Mouse (Mus musculus) cerebellum, postnatal 10 days (tissue): ENCODE measurements around the gene Nhsl1.
"Not testable (repeated sequence)": the region's sequence is repeated elsewhere in the genome, so short reads cannot be mapped to it uniquely, and the experiment has no call there.

Experiments used
- DNase-seq, 2 experiments: peaks; one replicate each; pipeline ENCODE4 v3.0.0; 2021; ENCODE audit warnings: mixed read lengths in 2 of 2

The Nhsl1 gene

DNA sequence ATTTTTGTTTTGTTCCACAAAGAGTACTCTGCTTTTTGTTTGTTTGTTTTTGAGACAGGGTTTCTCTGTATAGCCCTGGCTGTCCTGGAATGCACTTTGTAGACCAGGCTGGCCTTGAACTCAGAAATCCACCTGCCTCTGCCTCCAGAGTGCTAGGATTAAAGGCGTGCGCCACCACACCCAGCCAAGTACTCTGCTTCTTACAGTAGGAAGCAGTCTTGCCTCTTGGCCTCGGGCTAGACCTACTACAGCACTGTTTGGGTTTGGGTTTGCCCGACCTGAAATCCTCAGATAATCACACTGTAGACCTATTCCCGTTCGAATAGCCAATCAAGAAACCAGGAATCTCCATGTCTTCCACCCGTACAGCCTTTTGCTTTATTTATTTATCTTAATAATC lies 130.1 kb downstream of the Nhsl1 start:
- DNase-seq = not testable (repeated sequence)

- peak; percentile 92 for DNase-seq
Measured at GRCm38 (mm10) chr10:18453380-18453779, 134.6 kb downstream of the Nhsl1 start.

DNA sequence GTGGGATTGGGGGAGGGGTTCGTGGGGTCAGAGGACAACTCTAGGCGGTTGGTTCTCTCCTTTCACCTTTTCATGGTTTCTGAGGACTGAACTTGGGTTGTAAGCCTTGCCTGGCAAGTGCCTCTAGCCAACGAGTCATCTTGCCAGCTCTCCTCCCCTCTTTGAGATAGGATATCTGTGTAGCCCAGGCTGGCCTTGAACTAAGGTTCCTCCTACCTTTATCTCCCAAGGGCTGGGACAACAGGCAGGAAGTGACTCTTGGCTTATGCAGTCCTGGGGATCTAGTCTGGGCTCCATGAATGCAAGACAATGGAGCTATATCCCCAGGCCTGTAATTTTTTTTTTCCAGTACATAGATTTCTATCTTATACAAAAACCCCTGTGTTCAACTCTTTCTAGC lies 135.4 kb downstream of the Nhsl1 start:
- DNase-seq = no peak

- DNase-seq = peak; percentile 63 to 67
Measured at GRCm38 (mm10) chr10:18455301-18455920, 136.6 kb downstream of the Nhsl1 start.

- no peak for DNase-seq
Measured at GRCm38 (mm10) chr10:18457808-18458475, 139.2 kb downstream of the Nhsl1 start.

DNA sequence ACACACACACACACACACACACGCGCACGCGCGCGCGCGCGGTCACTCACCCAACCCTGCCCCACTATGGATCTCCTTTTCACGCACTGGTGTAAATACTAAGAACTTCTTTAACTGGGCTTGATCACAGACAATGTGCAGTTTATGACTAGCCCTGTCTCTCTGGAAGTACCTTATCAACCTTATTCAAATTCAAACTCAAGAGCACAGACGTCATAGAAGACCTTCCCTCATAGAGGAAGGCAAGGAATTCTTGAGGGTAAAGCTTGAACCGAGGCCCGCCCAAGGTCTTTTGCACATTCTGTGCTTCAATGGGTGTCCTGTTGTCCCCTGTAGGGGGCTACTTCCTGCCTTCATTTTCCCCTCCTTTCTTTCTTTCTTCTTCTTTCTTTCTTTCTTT lies 142.6 kb downstream of the Nhsl1 start:
- DNase-seq = no peak

- peak; percentile 42 to 55 for DNase-seq
Measured at GRCm38 (mm10) chr10:18463071-18463841, 144.5 kb downstream of the Nhsl1 start.

DNA sequence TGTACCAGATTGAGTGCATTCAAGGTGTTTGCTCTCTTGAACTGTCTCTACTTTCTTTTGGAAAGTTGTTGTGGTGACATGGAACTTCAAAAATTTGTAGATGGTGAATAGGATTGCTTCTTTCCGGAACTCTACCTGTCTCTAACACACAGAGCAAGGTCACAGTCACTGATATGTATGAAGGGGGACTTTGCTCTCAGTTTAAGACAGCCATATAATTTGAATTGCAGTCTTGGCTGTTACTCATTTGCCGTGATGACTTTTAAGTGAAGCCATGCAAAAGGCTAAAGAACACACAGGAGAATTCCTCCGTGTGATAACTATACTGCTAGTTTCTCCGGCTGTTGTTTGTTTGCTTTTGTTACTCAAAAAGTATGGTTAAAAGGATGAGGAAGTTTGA lies 149.6 kb downstream of the Nhsl1 start:
- DNase-seq = no peak

- DNase-seq = peak; percentile 30 to 36
Measured at GRCm38 (mm10) chr10:18469279-18470135, 150.7 kb downstream of the Nhsl1 start.

DNA sequence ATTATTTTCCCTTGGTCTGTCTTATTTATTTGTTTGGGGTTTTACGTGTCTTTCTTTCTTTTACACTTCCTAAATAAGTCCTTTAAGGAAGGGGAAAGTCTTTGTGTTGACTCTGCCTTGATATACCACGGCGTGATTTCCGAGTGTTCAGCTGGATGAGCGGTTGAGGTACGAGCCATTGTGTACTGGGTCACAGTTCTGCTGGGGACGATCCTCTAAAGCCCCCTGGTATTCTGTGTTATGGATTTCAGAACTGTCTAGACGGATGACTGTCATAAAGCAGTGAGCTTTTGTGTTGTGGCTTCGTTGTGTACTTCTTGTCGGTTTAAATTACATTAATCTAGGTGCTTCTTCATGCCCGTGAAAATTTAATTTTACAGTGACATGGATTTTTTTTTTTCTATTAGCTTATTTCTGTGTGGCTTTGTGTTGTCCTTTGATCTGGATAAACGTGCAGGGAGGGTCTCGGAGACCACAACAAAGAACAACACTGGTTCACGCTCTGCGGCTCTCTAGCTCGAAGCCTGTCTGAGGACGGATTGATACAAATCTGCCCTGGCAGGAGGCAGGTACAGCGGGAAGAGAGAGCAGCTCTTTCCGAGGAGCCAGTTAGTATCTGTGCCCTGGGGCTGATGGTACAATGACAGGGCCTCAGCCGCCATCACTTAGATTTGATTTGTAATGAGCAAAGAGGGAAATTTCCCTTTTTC lies 151.7 kb downstream of the Nhsl1 start:
- DNase-seq = peak; percentile 42 to 47

DNA sequence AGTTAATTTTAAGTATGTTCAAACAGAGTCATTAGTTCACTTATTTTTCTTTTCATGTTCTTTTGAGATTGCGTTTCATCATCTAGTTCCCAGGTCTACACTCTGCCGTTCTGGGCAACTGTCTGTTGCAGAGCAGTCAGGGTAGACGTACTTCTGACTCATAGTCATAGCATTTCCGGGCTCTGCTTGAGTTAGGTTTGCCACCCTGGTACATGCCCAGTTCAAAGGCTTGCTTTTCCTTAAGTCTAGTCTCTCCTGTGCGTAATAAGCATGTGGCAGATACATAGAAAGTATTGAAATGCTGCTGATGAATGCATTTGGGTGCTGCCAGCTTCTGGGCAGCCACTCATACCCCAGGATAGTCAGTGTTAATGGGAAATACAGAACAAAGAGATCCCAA lies 152.9 kb downstream of the Nhsl1 start:
- DNase-seq = no peak

- peak; percentile 45 to 70 for DNase-seq
Measured at GRCm38 (mm10) chr10:18475126-18475525, 156.3 kb downstream of the Nhsl1 start.

GRCm38 (mm10) chr10:18478294-18478693 lies 159.5 kb downstream of the Nhsl1 start:
- no peak for DNase-seq

DNA sequence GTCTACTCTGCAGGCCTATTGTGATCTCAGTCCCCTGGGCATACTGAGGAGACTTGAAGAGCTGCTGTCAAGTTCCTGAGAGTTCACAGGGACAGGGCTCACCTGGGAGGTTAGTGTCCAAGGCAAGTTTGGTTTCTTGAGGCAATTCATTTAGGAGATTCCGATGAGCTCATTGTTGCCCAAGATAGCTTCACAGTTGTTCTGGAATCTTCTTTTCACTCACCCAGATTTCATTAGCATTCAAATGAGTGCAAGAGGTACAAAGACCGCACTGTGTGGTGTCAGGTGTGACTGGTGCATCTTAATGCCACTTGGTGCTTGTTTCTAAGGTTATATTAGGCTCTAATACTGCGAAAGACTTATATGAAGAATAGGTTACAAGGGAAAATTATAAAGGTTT lies 160.5 kb downstream of the Nhsl1 start:
- DNase-seq = no peak

GRCm38 (mm10) chr10:18480836-18481235 lies 162.1 kb downstream of the Nhsl1 start:
- DNase-seq = no peak

- DNase-seq = peak; percentile 82 to 87
Measured at GRCm38 (mm10) chr10:18482558-18483141, 163.9 kb downstream of the Nhsl1 start.

DNA sequence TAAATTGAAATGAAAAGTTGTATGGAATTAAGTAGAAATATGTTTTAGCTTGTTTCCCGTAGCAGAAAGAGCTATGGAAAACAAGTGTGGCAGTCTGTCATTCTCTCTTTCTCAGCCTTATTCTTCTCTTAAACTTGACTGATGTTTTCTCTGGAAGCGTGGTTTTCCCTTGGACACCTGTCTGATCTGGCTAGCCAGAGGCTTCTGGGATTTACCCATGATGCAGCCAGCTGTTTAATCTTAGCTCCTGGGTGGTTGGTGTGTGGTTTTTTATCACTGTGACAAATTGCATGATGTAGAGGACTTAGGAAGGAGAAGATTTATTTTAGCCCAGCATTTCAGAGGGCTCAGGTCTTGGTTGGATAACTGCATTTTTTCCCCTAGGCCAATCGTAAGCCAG lies 164.9 kb downstream of the Nhsl1 start:
- no peak for DNase-seq

DNA sequence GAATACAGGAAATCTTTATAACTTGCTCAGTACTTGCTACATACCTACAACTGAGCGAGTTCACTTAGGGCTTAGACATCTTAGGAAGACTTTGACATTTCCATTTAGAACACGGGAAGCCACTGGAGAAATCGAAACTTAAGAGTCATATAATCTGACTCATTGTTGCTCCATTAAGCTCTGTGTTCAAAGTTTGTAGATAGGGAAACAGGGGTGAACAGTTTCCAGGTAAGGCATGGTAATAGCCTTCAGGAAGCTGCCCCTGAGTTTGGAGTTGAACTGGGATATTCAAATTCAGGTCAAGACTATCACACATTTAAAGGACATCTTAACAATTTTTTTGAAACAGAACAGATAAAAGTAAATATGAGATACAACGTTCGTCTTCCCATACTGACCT lies 165.9 kb downstream of the Nhsl1 start:
- DNase-seq = no peak

DNA sequence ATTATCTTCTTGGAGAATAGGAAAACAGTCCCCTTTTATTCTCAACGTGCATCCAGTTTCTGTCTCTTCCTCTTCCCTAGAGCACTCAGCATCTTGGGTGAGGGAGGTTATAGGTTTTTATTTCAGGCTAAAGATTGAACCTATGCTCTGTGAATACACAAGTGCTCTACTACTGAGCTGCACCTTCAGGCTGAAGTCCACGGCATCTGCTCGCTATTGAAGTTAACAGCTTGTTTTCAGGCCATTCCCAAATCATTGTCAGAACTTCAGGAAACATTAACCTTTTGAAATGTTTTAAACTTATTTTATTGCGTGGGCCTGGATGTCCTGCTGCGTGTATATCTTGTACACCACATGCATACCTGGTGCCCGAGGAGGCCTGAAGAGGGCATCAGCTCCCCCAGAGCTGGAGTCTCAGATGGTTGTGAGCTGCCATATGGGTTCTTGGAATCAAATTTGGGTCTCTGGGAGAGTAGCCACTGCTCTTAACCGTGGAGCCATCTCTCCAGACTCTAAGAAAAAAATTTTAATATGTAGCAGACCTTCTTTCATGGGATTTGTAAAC lies 169.5 kb downstream of the Nhsl1 start:
- no peak for DNase-seq

- peak in 1 of 2 experiments; percentile 31 for DNase-seq
Measured at GRCm38 (mm10) chr10:18489936-18490335, 171.2 kb downstream of the Nhsl1 start.

- DNase-seq = no peak
Measured at GRCm38 (mm10) chr10:18491952-18492351, 173.2 kb downstream of the Nhsl1 start.
